Mouse (Mus musculus): ENCODE results near the gene Prkar1a. TPM values are rescaled to one million over a fixed set of nuclear protein-coding genes. Genes with fewer than 3 reads are reported as not detected.

The Prkar1a gene
- polyA plus RNA-seq, 1 experiment, result 406 TPM

DNA sequence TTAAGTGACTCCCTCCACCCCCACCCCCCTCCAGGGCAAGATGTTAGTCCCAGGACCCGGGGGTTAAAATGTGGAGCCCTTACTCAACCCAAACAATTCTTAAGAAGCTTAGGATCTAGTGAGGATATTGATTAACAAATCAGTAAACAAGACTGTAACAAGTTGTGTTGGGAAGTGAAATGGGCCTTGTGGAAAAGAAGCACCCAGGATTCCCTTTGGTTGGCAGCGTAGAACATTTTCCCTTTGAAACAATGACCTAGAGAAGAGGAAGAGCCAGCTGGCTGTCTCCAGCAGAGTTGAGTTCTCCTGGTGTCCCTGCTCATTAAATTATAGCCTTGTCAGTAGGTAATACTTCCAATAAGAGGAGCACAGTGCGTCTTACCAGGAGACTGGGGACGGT, 59.6 kb downstream of the Prkar1a start:
- TF ChIP-seq TCF3 (IDR thresholded peaks at IDR 0.05; ENCODE audit: insufficient read length, low read depth) (no peak), POLR2AphosphoS2 (IDR thresholded peaks at IDR 0.05; ENCODE audit: insufficient read length, low read depth) (no peak), MYOG (IDR thresholded peaks at IDR 0.05; ENCODE audit: control insufficient read depth in 1 of 3, insufficient read depth in 1 of 3, insufficient read length in 2 of 3, low read depth in 2 of 3) (no peak), SRF (IDR thresholded peaks at IDR 0.05; ENCODE audit: control insufficient read depth, insufficient read length, low read depth) (no peak)
- no peak overlapping the region for H3ac ChIP-seq (ENCODE audit: control insufficient read depth, insufficient read length)
- H3K27me3 ChIP-seq (ENCODE audit: control insufficient read depth, insufficient read depth, insufficient read length), result no peaks in the 10 kb centered on the region
- H3K36me3 ChIP-seq (ENCODE audit: control insufficient read depth, insufficient read depth), result no peaks in the 10 kb centered on the region
- no peak overlapping the region for H3K4me3 ChIP-seq
- H3K4me2 ChIP-seq (ENCODE audit: low read depth), result no peak overlapping the region
- peaks cover 64% of the 10 kb centered on the region for H3K79me2 ChIP-seq (ENCODE audit: control insufficient read depth, insufficient read depth)

DNA sequence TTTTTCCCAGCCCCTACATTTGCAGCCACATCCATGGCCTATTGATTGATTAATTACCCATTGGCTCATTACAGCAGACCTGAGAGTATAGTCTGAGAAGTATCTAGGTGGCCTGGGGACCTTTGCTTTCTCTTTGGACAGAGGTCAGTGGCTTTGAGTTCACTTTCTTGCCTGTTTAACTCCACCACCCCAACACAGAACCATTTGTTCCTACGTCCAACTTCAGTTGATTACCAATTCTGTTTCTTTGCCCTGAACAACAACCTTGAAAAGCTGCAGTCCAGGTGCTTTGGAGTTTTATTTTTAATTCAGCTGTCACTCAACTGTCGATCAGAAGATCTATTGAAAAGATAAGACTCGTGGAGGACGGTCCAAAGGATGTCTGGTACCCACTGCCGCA, 60.3 kb downstream of the Prkar1a start:
- no peaks in the 10 kb centered on the region for H3K27me3 ChIP-seq (ENCODE audit: control insufficient read depth, insufficient read depth, insufficient read length)
- no peak overlapping the region for H3K4me3 ChIP-seq
- TF ChIP-seq TCF3 (IDR thresholded peaks at IDR 0.05; ENCODE audit: insufficient read length, low read depth) (no peak), POLR2A (IDR thresholded peaks at IDR 0.05; ENCODE audit: insufficient read length, low read depth) (no peak), REST (IDR thresholded peaks at IDR 0.05; ENCODE audit: insufficient read depth, insufficient read length) (no peak)
- no peaks in the 10 kb centered on the region for H3K36me3 ChIP-seq (ENCODE audit: control insufficient read depth, insufficient read depth)
- no peak overlapping the region for H3K4me2 ChIP-seq (ENCODE audit: low read depth)
- H3ac ChIP-seq (ENCODE audit: control insufficient read depth, insufficient read length), result no peak overlapping the region
- peaks cover 59% of the 10 kb centered on the region for H3K79me2 ChIP-seq (ENCODE audit: control insufficient read depth, insufficient read depth)

DNA sequence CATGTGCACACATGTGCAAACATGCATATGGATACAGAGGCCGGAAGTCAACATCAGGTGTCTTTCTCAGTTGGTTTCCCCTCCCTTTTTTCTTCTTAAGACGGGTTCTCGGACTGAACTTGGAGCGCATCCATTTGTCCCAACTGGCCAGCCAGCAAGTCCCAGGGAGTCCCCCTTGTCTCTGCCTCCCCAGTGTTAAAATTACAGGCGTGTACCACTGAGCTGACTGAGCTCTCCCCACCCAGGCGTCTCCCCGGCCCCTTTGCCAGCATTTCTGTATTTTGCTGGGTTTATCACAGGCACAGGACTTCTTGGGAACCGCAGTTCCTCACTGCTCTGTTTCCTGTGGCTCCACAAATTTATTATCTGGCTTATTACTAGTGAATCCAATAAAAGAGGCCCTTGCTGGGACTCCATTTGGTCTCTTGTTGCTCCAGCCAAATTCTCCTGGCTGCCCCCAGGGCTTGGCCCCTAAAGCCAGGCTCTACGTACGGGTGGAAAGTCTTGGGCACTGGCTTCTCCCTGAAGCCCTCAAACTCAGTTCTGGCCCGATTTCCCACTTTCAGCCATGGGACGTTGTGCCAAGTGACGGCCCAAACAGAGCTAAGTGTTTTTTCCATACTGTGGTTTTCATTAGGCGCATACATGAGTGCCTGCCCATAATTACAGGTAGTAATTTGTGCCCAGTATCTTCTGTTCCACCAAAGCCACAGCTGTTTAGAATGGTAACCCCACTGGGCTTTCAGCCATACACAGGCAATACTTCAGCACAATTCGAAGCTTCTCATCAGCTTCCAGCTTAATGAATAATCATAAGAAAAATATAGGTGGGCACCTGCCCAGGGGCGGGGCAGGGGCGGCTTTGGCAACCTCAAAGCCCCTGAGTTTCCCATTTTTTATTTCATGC, 65.4 kb downstream of the Prkar1a start:
- Histone ChIP-seq H3K27me3 (ENCODE audit: control insufficient read depth, insufficient read depth, insufficient read length) (no peaks in the 10 kb centered on the region), H3ac (ENCODE audit: control insufficient read depth, insufficient read length) (no peak overlapping the region), H3K36me3 (ENCODE audit: control insufficient read depth, insufficient read depth) (no peaks in the 10 kb centered on the region), H3K4me3 (no peak overlapping the region), H3K4me2 (ENCODE audit: low read depth) (no peak overlapping the region), H3K79me2 (ENCODE audit: control insufficient read depth, insufficient read depth) (peaks cover 64% of the 10 kb centered on the region)
- TF ChIP-seq SRF (IDR thresholded peaks at IDR 0.05; ENCODE audit: control insufficient read depth, insufficient read length, low read depth), result no peak
- no peak for TF ChIP-seq TCF12 (IDR thresholded peaks at IDR 0.05; ENCODE audit: insufficient read depth, poor library complexity, severe bottlenecking)
- TF ChIP-seq POLR2AphosphoS2 (IDR thresholded peaks at IDR 0.05; ENCODE audit: insufficient read length, low read depth), result no peak
- TF ChIP-seq MAX (IDR thresholded peaks at IDR 0.05; ENCODE audit: low read depth), result no peak

DNA sequence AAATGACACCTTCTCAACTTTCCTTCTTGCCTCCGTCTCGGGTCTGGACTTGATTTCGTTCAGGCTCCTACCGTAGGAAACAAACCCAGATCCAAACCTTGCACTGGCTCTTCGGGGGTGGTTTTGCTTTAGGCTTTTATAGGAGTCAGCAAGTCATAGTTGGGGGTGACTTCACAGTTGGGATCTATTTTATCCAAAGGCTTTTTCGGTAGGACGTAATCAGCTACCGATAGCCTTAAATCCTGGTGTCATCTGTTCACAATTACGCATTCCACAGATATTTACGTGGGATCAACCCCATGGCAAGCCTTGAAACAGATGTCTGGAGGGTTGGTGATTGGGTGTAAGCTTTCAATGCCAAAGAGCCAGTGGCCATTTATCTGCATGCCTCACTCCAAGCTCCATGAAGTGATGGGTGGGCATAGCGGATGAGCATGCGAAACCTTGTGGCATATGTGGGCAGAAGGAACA, 66.1 kb downstream of the Prkar1a start:
- no peak overlapping the region for H3ac ChIP-seq (ENCODE audit: control insufficient read depth, insufficient read length)
- no peak overlapping the region for H3K4me3 ChIP-seq
- H3K36me3 ChIP-seq (ENCODE audit: control insufficient read depth, insufficient read depth), result no peaks in the 10 kb centered on the region
- peak overlapping the region; percentile 21 for H3K4me2 ChIP-seq (ENCODE audit: low read depth)
- peaks cover 72% of the 10 kb centered on the region for H3K79me2 ChIP-seq (ENCODE audit: control insufficient read depth, insufficient read depth)
- TF ChIP-seq POLR2AphosphoS2 (IDR thresholded peaks at IDR 0.05; ENCODE audit: insufficient read length, low read depth) (no peak), MYOD1 (IDR thresholded peaks at IDR 0.05; ENCODE audit: control insufficient read depth in 1 of 3, insufficient read length in 2 of 3, low read depth in 2 of 3) (peak in 2 of 3 experiments; percentile 24 to 49), MYOG (IDR thresholded peaks at IDR 0.05; ENCODE audit: control insufficient read depth in 1 of 3, insufficient read depth in 1 of 3, insufficient read length in 2 of 3, low read depth in 2 of 3) (peak in 1 of 3 experiments; percentile 65), E2F4 (IDR thresholded peaks at IDR 0.05; ENCODE audit: insufficient read depth) (no peak)
- no peaks in the 10 kb centered on the region for H3K27me3 ChIP-seq (ENCODE audit: control insufficient read depth, insufficient read depth, insufficient read length)

DNA sequence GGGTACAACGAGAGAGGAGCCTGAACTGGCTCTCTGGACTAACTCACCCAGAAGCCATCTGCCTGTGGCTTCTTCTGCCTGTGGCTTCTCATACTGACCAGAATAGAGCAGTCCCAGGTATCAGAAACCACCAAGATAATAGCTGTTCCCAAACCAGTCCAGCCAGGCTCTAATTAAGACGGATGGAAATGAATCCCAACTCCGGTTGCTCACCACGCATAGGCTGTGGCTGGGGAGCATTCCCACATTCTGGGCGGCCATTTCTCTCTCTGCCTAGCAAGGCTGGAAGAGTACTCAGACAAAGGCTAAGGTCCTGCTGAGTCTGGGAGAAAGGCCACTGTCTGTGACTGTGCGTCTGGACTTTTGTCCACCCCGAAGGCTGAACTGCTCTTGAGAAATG, 67.8 kb downstream of the Prkar1a start:
- TF ChIP-seq MYOG (IDR thresholded peaks at IDR 0.05; ENCODE audit: control insufficient read depth in 1 of 3, insufficient read depth in 1 of 3, insufficient read length in 2 of 3, low read depth in 2 of 3) (peak in 1 of 3 experiments; percentile 7), MYOD1 (IDR thresholded peaks at IDR 0.05; ENCODE audit: control insufficient read depth in 1 of 3, insufficient read length in 2 of 3, low read depth in 2 of 3) (no peak), SRF (IDR thresholded peaks at IDR 0.05; ENCODE audit: control insufficient read depth, insufficient read length, low read depth) (no peak)
- no peaks in the 10 kb centered on the region for H3K27me3 ChIP-seq (ENCODE audit: control insufficient read depth, insufficient read depth, insufficient read length)
- peak overlapping the region; percentile 87 for H3K4me2 ChIP-seq (ENCODE audit: low read depth)

DNA sequence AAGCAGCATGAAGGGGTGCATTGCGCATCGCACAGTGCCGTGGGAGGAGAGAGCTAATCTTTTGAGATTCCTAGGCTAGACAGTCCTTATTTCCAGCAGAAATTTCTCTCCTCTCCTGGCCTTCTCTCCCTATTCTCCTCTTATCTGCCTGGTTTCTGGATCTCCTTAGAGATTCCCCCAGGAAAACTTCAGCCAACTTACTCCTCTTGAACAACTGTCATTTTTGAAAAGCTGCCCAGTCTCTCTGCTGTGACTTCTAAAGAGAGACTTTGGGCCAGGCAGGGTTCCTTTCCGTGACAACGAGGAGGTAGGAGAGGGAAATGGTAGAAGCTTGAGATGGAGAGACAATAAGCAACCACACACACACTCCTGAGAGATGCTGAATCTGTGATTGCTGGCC, 68.2 kb downstream of the Prkar1a start:
- H3K79me2 ChIP-seq (ENCODE audit: control insufficient read depth, insufficient read depth), result peaks cover 59% of the 10 kb centered on the region
- no peak overlapping the region for H3ac ChIP-seq (ENCODE audit: control insufficient read depth, insufficient read length)
- H3K27me3 ChIP-seq (ENCODE audit: control insufficient read depth, insufficient read depth, insufficient read length), result no peaks in the 10 kb centered on the region
- H3K36me3 ChIP-seq (ENCODE audit: control insufficient read depth, insufficient read depth), result no peaks in the 10 kb centered on the region
- TF ChIP-seq USF1 (IDR thresholded peaks at IDR 0.05; ENCODE audit: low read depth) (no peak), MYOG (IDR thresholded peaks at IDR 0.05; ENCODE audit: control insufficient read depth in 1 of 3, insufficient read depth in 1 of 3, insufficient read length in 2 of 3, low read depth in 2 of 3) (no peak), SRF (IDR thresholded peaks at IDR 0.05; ENCODE audit: control insufficient read depth, insufficient read length, low read depth) (no peak), CEBPB (IDR thresholded peaks at IDR 0.05; ENCODE audit: insufficient read depth, poor library complexity, severe bottlenecking) (no peak), MAX (IDR thresholded peaks at IDR 0.05; ENCODE audit: low read depth) (no peak), POLR2AphosphoS2 (IDR thresholded peaks at IDR 0.05; ENCODE audit: insufficient read length, low read depth) (no peak), MYOD1 (IDR thresholded peaks at IDR 0.05; ENCODE audit: control insufficient read depth in 1 of 3, insufficient read length in 2 of 3, low read depth in 2 of 3) (no peak), TCF3 (IDR thresholded peaks at IDR 0.05; ENCODE audit: insufficient read length, low read depth) (no peak), TCF12 (IDR thresholded peaks at IDR 0.05; ENCODE audit: insufficient read depth, poor library complexity, severe bottlenecking) (no peak)
- H3K4me2 ChIP-seq (ENCODE audit: low read depth), result peak overlapping the region; percentile 87
- no peak overlapping the region for H3K4me3 ChIP-seq

More for the DNA sequence above, 67.8 kb downstream of the Prkar1a start:
- H3K36me3 ChIP-seq (ENCODE audit: control insufficient read depth, insufficient read depth), result no peaks in the 10 kb centered on the region
- no peak overlapping the region for H3ac ChIP-seq (ENCODE audit: control insufficient read depth, insufficient read length)
- H3K4me3 ChIP-seq, result no peak overlapping the region
- peaks cover 64% of the 10 kb centered on the region for H3K79me2 ChIP-seq (ENCODE audit: control insufficient read depth, insufficient read depth)
